Mouse (Mus musculus) neural tube, embryonic 11.5 days (tissue): Measurements from ENCODE around the gene Trim71. TPM values are rescaled to one million over a fixed set of nuclear protein-coding genes. Genes with fewer than 3 reads are reported as not detected.

ENCODE experiments used
- ATAC-seq: fragments of 200-750 bp; cut with Nextera tagmentation; 2 replicates; pipeline ENCODE4 v1.8.0; 2017; ENCODE audit warnings: moderate number of reproducible peaks, mild to moderate bottlenecking, moderate TSS enrichment, moderate library complexity; ENCODE audit not compliant: insufficient read depth, low FRiP score, low TSS enrichment
- DNase-seq: peaks from one replicate; pipeline ENCODE4 v3.0.0-alpha.2; 2015; ENCODE audit warnings: low spot score
- H3K27ac ChIP-seq: fragments of 300-500 bp; sonication (generic); 2 replicates; pipeline ENCODE4 v1.5.1; 2014; ENCODE audit warnings: low read depth, mild to moderate bottlenecking, low read length
- H3K27me3 ChIP-seq: fragments of 300-500 bp; sonication (generic); 2 replicates; pipeline ENCODE4 v1.6.1; 2014; ENCODE audit warnings: mild to moderate bottlenecking, low read length, mixed read lengths; ENCODE audit not compliant: control insufficient read depth, insufficient read depth
- H3K36me3 ChIP-seq: fragments of 300-500 bp; sonication (generic); 2 replicates; pipeline ENCODE4 v1.6.1; 2014; ENCODE audit warnings: mild to moderate bottlenecking, low read length, moderate library complexity, mixed read lengths; ENCODE audit not compliant: control insufficient read depth, insufficient read depth
- H3K4me1 ChIP-seq: fragments of 300-500 bp; sonication (generic); 2 replicates; pipeline ENCODE4 v1.6.1; 2014; ENCODE audit warnings: low read length, mixed read lengths; ENCODE audit not compliant: control insufficient read depth, insufficient read depth
- H3K4me2 ChIP-seq: fragments of 300-500 bp; sonication (generic); 2 replicates; pipeline ENCODE4 v1.6.1; 2014; ENCODE audit warnings: low read depth, mild to moderate bottlenecking, moderate library complexity
- H3K4me3 ChIP-seq: fragments of 300-500 bp; sonication (generic); 2 replicates; pipeline ENCODE4 v1.5.1; 2014; ENCODE audit warnings: low read depth, low read length
- H3K9ac ChIP-seq: fragments of 300-500 bp; sonication (generic); 2 replicates; pipeline ENCODE4 v1.6.1; 2014; ENCODE audit warnings: mild to moderate bottlenecking, low read length
- H3K9me3 ChIP-seq: fragments of 300-500 bp; sonication (generic); 2 replicates; pipeline ENCODE4 v1.6.1; 2016; ENCODE audit warnings: low read length; ENCODE audit not compliant: control insufficient read depth
- WGBS: fragments of 180-500 bp; shearing (Covaris S2); extraction: QIAGEN DNeasy Blood & Tissue Kit; methylation state at CpG from one replicate; pipeline ENCODE4 v1.1.7; 2014; 5-methylcytosine and 5-hydroxymethylcytosine counted together
- polyA plus RNA-seq: library from polyadenylated mRNA; unstranded; fragments of >200 nt; fragmentation: Nextera tagmentation; extraction: Ambion mirVana; gene quantifications from 2 replicates; pipeline ENCODE4 v1.2.1, GENCODE M21; 2014

The Trim71 gene
- polyA plus RNA-seq, 1 experiment from 2014 or later: 2.1 TPM

- WGBS: 12% methylated on average over 11 of the region's 11 CpGs
- Histone ChIP-seq H3K4me1 (no peaks in the 10 kb centered on the region), H3K9me3 (no peaks in the 10 kb centered on the region), H3K36me3 (no peaks in the 10 kb centered on the region), H3K27ac (no peak overlapping the region), H3K4me3 (no peak overlapping the region), H3K27me3 (no peaks in the 10 kb centered on the region), H3K9ac (no peak overlapping the region), H3K4me2 (peak overlapping the region; percentile 19; the same call in 1 of the 2 replicates)
- peak; percentile 60; the same call in 1 of the 2 replicates for ATAC-seq
- peak; percentile 90 for DNase-seq
Measured at GRCm38 (mm10) chr9:114498218-114498617, 66.0 kb downstream of the Trim71 start.

DNA sequence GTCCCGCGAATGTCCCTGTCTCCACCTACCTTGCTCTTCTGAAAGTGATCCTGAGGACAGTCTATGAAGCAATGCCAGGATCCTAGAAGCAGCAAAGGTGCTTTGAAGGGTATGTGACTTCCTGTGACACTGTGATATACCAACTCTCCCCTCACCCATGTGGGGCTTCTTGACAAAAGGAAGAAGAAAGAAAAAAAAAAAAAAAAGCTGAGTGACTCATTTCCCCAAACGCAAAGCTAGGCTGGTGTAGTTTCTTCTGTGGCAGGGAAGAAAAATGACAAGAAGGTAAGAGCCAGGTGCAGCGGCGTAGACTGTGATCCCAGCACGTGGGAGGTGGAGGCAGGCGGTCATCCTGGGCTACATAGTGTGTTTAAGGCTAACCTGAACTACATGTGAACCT is 67.7 kb downstream of the Trim71 start:
- Histone ChIP-seq H3K27me3 (no peaks in the 10 kb centered on the region), H3K27ac (no peak overlapping the region), H3K9me3 (no peaks in the 10 kb centered on the region), H3K9ac (no peak overlapping the region), H3K4me3 (no peak overlapping the region), H3K4me1 (no peaks in the 10 kb centered on the region), H3K4me2 (no peak overlapping the region), H3K36me3 (no peaks in the 10 kb centered on the region)
- DNase-seq (no peak), ATAC-seq (no peak)
- 90% methylated on average over 7 of the region's 7 CpGs for WGBS

- no peak for DNase-seq
- no peak overlapping the region for H3K4me2 ChIP-seq
- no peak overlapping the region for H3K9ac ChIP-seq
- no peaks in the 10 kb centered on the region for H3K9me3 ChIP-seq
- 86% methylated on average over 23 of the region's 23 CpGs for WGBS
- no peak overlapping the region for H3K4me3 ChIP-seq
- H3K27me3 ChIP-seq: no peaks in the 10 kb centered on the region
- no peaks in the 10 kb centered on the region for H3K4me1 ChIP-seq
- ATAC-seq: no peak
- H3K27ac ChIP-seq: no peak overlapping the region
- no peaks in the 10 kb centered on the region for H3K36me3 ChIP-seq
Measured at GRCm38 (mm10) chr9:114487481-114488258, 76.5 kb downstream of the Trim71 start.

DNA sequence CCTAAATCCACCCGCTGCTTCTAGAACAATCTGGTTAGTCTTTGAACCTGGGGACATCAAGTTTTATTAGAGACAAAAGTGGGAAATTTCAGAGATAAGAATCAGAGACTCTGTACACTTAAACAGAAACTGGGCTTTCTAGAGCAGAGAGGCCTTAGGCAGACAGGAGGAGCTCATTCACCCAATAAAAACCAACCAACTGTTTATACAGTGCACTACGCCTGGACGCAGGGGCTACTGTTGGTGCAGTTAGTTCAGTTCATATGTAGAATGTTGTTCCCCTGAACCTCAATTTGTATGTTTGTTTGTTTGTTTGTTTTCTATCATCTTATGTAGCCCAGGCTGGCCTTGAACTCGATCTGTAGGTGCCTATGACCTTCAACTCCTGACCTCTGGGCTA is 77.4 kb downstream of the Trim71 start:
- no peaks in the 10 kb centered on the region for H3K9me3 ChIP-seq
- no peaks in the 10 kb centered on the region for H3K4me1 ChIP-seq
- H3K4me3 ChIP-seq: no peak overlapping the region
- DNase-seq: no peak
- H3K9ac ChIP-seq: no peak overlapping the region
- WGBS: 91% methylated on average over 4 of the region's 4 CpGs
- no peaks in the 10 kb centered on the region for H3K36me3 ChIP-seq
- ATAC-seq: no peak
- H3K4me2 ChIP-seq: no peak overlapping the region
- no peaks in the 10 kb centered on the region for H3K27me3 ChIP-seq
- no peak overlapping the region for H3K27ac ChIP-seq

- Histone ChIP-seq H3K27me3 (no peaks in the 10 kb centered on the region), H3K9ac (no peak overlapping the region), H3K9me3 (no peaks in the 10 kb centered on the region), H3K27ac (no peak overlapping the region), H3K4me3 (no peak overlapping the region), H3K4me1 (no peaks in the 10 kb centered on the region), H3K4me2 (no peak overlapping the region), H3K36me3 (no peaks in the 10 kb centered on the region)
- no peak for DNase-seq
- 83% methylated on average over 5 of the region's 5 CpGs for WGBS
- ATAC-seq: no peak
Measured at GRCm38 (mm10) chr9:114484771-114485170, 79.4 kb downstream of the Trim71 start.

DNA sequence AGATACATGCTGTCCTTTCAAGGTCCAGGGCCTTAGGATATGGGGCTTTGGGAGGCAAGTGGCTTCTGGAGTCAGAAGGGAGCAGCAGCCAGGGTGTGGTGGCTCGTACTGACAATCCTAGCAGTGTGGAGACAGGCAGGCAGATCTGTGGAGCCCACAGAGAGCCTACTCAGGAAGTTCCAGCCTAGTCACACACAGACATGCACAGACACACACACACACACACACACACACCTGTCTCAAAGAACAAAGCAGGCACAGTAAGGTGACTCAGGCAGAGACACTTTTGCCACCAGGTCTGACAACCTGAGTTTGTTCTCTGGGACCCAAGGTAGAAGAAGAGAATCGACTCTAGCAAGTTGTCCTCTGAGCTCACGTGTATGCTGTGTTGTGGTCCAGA is 83.2 kb downstream of the Trim71 start:
- Histone ChIP-seq H3K9me3 (no peaks in the 10 kb centered on the region), H3K27me3 (no peaks in the 10 kb centered on the region), H3K4me1 (no peaks in the 10 kb centered on the region), H3K4me2 (no peak overlapping the region), H3K9ac (no peak overlapping the region), H3K4me3 (no peak overlapping the region), H3K36me3 (no peaks in the 10 kb centered on the region), H3K27ac (no peak overlapping the region)
- no peak for ATAC-seq
- 82% methylated on average over 3 of the region's 3 CpGs for WGBS
- no peak for DNase-seq

GRCm38 (mm10) chr9:114477019-114477418 is 87.2 kb downstream of the Trim71 start:
- no peak overlapping the region for H3K9ac ChIP-seq
- WGBS: 91% methylated on average over 9 of the region's 9 CpGs

GRCm38 (mm10) chr9:114471892-114472291 is 92.3 kb downstream of the Trim71 start:
- DNase-seq: no peak
- Histone ChIP-seq H3K9me3 (no peaks in the 10 kb centered on the region), H3K4me3 (no peak overlapping the region), H3K9ac (no peak overlapping the region), H3K4me1 (no peaks in the 10 kb centered on the region), H3K36me3 (no peaks in the 10 kb centered on the region), H3K27ac (no peak overlapping the region), H3K4me2 (no peak overlapping the region), H3K27me3 (no peaks in the 10 kb centered on the region)
- WGBS: 87% methylated on average over 7 of the region's 7 CpGs
- ATAC-seq: no peak

More at GRCm38 (mm10) chr9:114477019-114477418, 87.2 kb downstream of the Trim71 start:
- Histone ChIP-seq H3K4me3 (no peak overlapping the region), H3K4me2 (no peak overlapping the region), H3K9me3 (no peaks in the 10 kb centered on the region), H3K4me1 (no peaks in the 10 kb centered on the region), H3K27ac (no peak overlapping the region), H3K36me3 (no peaks in the 10 kb centered on the region), H3K27me3 (no peaks in the 10 kb centered on the region)
- DNase-seq: no peak
- no peak for ATAC-seq

DNA sequence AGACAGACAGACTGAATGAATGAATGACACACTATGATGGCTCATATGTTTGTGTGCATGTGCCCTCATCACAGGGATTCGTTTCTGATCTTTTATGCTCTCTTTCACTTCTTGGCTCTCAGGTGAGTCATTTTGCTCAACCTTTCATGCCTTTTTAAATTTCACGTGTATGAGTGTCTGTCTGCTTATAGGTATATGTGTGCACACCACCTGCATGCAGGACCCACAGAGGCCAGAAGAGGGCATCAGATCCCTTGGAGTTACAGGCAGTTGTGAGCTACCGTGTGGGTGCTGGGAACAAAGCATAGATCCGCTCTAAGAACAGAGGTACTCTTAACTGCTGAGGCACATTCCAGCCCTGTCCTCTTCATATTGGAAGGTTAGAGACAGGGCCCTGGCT is 95.5 kb downstream of the Trim71 start:
- ATAC-seq: no peak
- Histone ChIP-seq H3K4me3 (no peak overlapping the region), H3K9me3 (no peaks in the 10 kb centered on the region), H3K36me3 (no peaks in the 10 kb centered on the region), H3K27ac (no peak overlapping the region), H3K9ac (no peak overlapping the region), H3K4me1 (no peaks in the 10 kb centered on the region), H3K4me2 (no peak overlapping the region), H3K27me3 (no peaks in the 10 kb centered on the region)
- 88% methylated on average over 4 of the region's 4 CpGs for WGBS
- DNase-seq: no peak
